Mouse (Mus musculus) midbrain, embryonic 11.5 days (tissue): ENCODE data around the gene Kpna4. TPM values are rescaled to one million over a fixed set of nuclear protein-coding genes. Genes with fewer than 3 reads are reported as not detected.

Experiments used
- ATAC-seq: fragments of 200-750 bp; cut with Nextera tagmentation; 2 replicates; pipeline ENCODE4 v1.8.0; 2017; ENCODE audit warnings: moderate TSS enrichment, moderate library complexity; ENCODE audit not compliant: low FRiP score
- DNase-seq: peaks from one replicate; pipeline ENCODE4 v3.0.0; 2015; ENCODE audit warnings: low spot score; ENCODE audit errors: missing footprints
- H3K27ac ChIP-seq: fragments of 300-500 bp; sonication (generic); 2 replicates; pipeline ENCODE4 v1.5.1; 2014; ENCODE audit warnings: low read depth, low read length
- H3K27me3 ChIP-seq: fragments of 300-500 bp; sonication (generic); 2 replicates; pipeline ENCODE4 v1.6.1; 2014; ENCODE audit warnings: mild to moderate bottlenecking, low read length, moderate library complexity, mixed read lengths; ENCODE audit not compliant: control insufficient read depth, insufficient read depth
- H3K36me3 ChIP-seq: fragments of 300-500 bp; sonication (generic); 2 replicates; pipeline ENCODE4 v1.6.1; 2014; ENCODE audit warnings: mild to moderate bottlenecking, low read length, moderate library complexity, mixed read lengths; ENCODE audit not compliant: control insufficient read depth, insufficient read depth
- H3K4me1 ChIP-seq: fragments of 300-500 bp; sonication (generic); 2 replicates; pipeline ENCODE4 v1.6.1; 2014; ENCODE audit warnings: low read length; ENCODE audit not compliant: control insufficient read depth, insufficient read depth
- H3K4me2 ChIP-seq: fragments of 300-500 bp; sonication (generic); 2 replicates; pipeline ENCODE4 v1.6.1; 2014; ENCODE audit warnings: mild to moderate bottlenecking, moderate library complexity
- H3K4me3 ChIP-seq: fragments of 300-500 bp; sonication (generic); 2 replicates; pipeline ENCODE4 v1.5.1; 2014; ENCODE audit warnings: low read depth, low read length
- H3K9ac ChIP-seq: fragments of 300-500 bp; sonication (generic); 2 replicates; pipeline ENCODE4 v1.6.1; 2014; ENCODE audit warnings: low read length
- H3K9me3 ChIP-seq: fragments of 300-500 bp; sonication (generic); 2 replicates; pipeline ENCODE4 v1.6.1; 2016; ENCODE audit warnings: low read length; ENCODE audit not compliant: control insufficient read depth
- WGBS: fragments of 180-500 bp; shearing (Covaris S2); extraction: QIAGEN DNeasy Blood & Tissue Kit; methylation state at CpG from one replicate; pipeline ENCODE4 v1.1.7; 2014; 5-methylcytosine and 5-hydroxymethylcytosine counted together
- polyA plus RNA-seq: library from polyadenylated mRNA; unstranded; fragments of >200 nt; fragmentation: Nextera tagmentation; extraction: Ambion mirVana; gene quantifications from 2 replicates; pipeline ENCODE4 v1.2.1, GENCODE M21; 2014

Kpna4 gene
- polyA plus RNA-seq, 1 experiment from 2014 or later, result 52.8 TPM

GRCm38 (mm10) chr3:69060672-69061071 lies 66.2 kb downstream of the Kpna4 start:
- H3K27me3 ChIP-seq, result no peaks in the 10 kb centered on the region
- 93% methylated on average over 4 of the region's 4 CpGs for WGBS
- H3K4me1 ChIP-seq, result no peaks in the 10 kb centered on the region
- ATAC-seq, result no peak
- DNase-seq, result no peak
- H3K9me3 ChIP-seq, result no peaks in the 10 kb centered on the region
- H3K9ac ChIP-seq, result no peak overlapping the region
- no peak overlapping the region for H3K27ac ChIP-seq
- no peaks in the 10 kb centered on the region for H3K36me3 ChIP-seq
- H3K4me2 ChIP-seq, result no peak overlapping the region
- no peak overlapping the region for H3K4me3 ChIP-seq

DNA sequence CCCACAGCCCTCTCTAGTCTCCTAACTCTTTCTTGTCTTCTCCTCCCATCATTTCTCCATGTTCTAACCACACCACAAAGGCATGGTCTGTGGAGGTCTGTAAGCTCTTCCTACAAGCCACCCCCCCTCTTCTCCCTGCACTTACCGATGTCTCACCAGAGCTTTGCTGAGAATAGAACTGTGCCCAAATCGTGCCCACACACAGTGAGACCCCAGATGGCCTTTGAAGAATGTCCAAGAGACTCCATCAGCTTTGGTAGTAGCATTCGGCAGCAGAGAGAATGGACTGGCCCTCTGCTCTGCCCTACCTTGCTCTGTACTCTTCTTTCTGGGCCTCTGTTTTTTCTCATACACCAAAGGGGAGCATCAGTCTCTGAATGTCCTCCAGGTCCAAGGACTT lies 71.0 kb downstream of the Kpna4 start:
- no peaks in the 10 kb centered on the region for H3K36me3 ChIP-seq
- no peaks in the 10 kb centered on the region for H3K9me3 ChIP-seq
- ATAC-seq, result no peak
- H3K4me2 ChIP-seq, result no peak overlapping the region
- H3K9ac ChIP-seq, result no peak overlapping the region
- 92% methylated on average over 3 of the region's 3 CpGs for WGBS
- DNase-seq, result no peak
- no peak overlapping the region for H3K27ac ChIP-seq
- H3K27me3 ChIP-seq, result no peaks in the 10 kb centered on the region
- no peak overlapping the region for H3K4me3 ChIP-seq
- H3K4me1 ChIP-seq, result no peaks in the 10 kb centered on the region

GRCm38 (mm10) chr3:69054760-69055432 lies 72.0 kb downstream of the Kpna4 start:
- no peak for DNase-seq
- Histone ChIP-seq H3K36me3 (no peaks in the 10 kb centered on the region), H3K27ac (no peak overlapping the region; the same call in 1 of the 2 replicates), H3K4me3 (no peak overlapping the region), H3K4me2 (no peak overlapping the region), H3K27me3 (no peaks in the 10 kb centered on the region), H3K9me3 (no peaks in the 10 kb centered on the region), H3K4me1 (no peaks in the 10 kb centered on the region), H3K9ac (no peak overlapping the region)
- 87% methylated on average over 7 of the region's 7 CpGs for WGBS
- 0 out of 2 replicates have a peak, but pooled peaks have one; percentile 38 for ATAC-seq

- Histone ChIP-seq H3K27ac (no peak overlapping the region), H3K36me3 (no peaks in the 10 kb centered on the region), H3K4me3 (no peak overlapping the region), H3K27me3 (no peaks in the 10 kb centered on the region), H3K4me2 (no peak overlapping the region), H3K9ac (no peak overlapping the region), H3K4me1 (no peaks in the 10 kb centered on the region), H3K9me3 (no peaks in the 10 kb centered on the region)
- 91% methylated on average over 11 of the region's 11 CpGs for WGBS
- DNase-seq (no peak), ATAC-seq (no peak)
Measured at GRCm38 (mm10) chr3:69051894-69052293, 75.0 kb downstream of the Kpna4 start.

DNA sequence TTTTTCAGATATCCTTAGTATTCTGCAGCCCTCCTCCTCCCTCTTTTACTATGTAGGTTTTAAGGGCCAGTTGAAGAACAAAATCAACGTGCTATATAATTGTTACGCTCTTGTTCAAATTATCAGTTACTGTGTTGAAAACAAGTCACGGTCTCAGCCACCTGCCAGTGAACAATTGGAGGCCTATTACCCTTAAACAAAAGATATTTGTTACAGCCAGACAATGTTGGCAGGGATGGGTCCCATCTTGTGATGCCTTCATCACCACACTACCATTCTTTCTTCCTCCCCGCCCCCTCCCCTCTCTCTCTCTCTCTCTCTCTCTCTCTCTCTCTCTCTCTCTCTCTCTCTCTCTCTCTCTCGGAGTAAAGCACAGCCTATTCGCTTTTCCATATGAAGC lies 77.9 kb downstream of the Kpna4 start:
- 74% methylated on average over 6 of the region's 6 CpGs for WGBS
- no peak overlapping the region for H3K4me3 ChIP-seq
- no peak for ATAC-seq

GRCm38 (mm10) chr3:69047684-69048083 lies 79.2 kb downstream of the Kpna4 start:
- H3K27me3 ChIP-seq, result no peaks in the 10 kb centered on the region
- H3K9me3 ChIP-seq, result no peaks in the 10 kb centered on the region
- H3K9ac ChIP-seq, result no peak overlapping the region
- no peak for ATAC-seq
- no peaks in the 10 kb centered on the region for H3K36me3 ChIP-seq
- no peak for DNase-seq
- no peak overlapping the region for H3K27ac ChIP-seq
- H3K4me1 ChIP-seq, result no peaks in the 10 kb centered on the region; the same call in 1 of the 2 replicates
- WGBS, result 77% methylated on average over 4 of the region's 4 CpGs
- H3K4me3 ChIP-seq, result no peak overlapping the region
- H3K4me2 ChIP-seq, result no peak overlapping the region

More for the DNA sequence above, 77.9 kb downstream of the Kpna4 start:
- no peaks in the 10 kb centered on the region for H3K27me3 ChIP-seq
- no peak for DNase-seq
- H3K4me2 ChIP-seq, result no peak overlapping the region
- no peaks in the 10 kb centered on the region for H3K4me1 ChIP-seq
- no peaks in the 10 kb centered on the region for H3K36me3 ChIP-seq
- H3K9me3 ChIP-seq, result no peaks in the 10 kb centered on the region
- no peak overlapping the region for H3K27ac ChIP-seq
- no peak overlapping the region for H3K9ac ChIP-seq

GRCm38 (mm10) chr3:69046509-69046908 lies 80.4 kb downstream of the Kpna4 start:
- H3K27ac ChIP-seq, result no peak overlapping the region
- 73% methylated on average over 4 of the region's 4 CpGs for WGBS

DNA sequence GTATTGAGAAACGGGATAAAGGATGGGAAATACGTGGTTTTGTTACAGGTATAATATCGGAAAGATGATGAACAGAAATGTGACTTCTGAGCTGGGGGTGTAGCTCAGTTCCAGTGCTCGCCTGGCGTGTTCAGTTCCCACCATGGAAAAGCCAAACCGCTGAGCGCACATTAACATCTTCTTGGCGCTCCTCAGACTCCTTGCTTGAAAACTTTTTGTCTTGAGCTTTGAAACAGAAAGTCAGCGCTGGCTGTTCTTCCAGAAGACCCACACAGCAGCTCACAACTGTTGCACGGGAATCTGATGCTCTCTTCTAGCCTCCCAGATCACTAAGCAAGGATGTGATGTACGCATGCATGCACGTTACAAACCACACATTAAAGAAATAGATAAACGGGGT lies 81.2 kb downstream of the Kpna4 start:
- Histone ChIP-seq H3K4me3 (peak overlapping the region; percentile 92; the same call in 1 of the 2 replicates), H3K4me2 (peak overlapping the region; percentile 62), H3K36me3 (peaks cover 3% of the 10 kb centered on the region; the same call in 1 of the 2 replicates), H3K27ac (no peak overlapping the region), H3K9me3 (no peaks in the 10 kb centered on the region), H3K4me1 (peaks cover 7% of the 10 kb centered on the region), H3K27me3 (no peaks in the 10 kb centered on the region), H3K9ac (peak overlapping the region; percentile 99)
- DNase-seq, result peak; percentile 91
- 21% methylated on average over 13 of the region's 13 CpGs for WGBS
- no peak for ATAC-seq

More at GRCm38 (mm10) chr3:69046509-69046908, 80.4 kb downstream of the Kpna4 start:
- Histone ChIP-seq H3K36me3 (peaks cover 3% of the 10 kb centered on the region; the same call in 1 of the 2 replicates), H3K9ac (no peak overlapping the region), H3K27me3 (no peaks in the 10 kb centered on the region), H3K4me1 (peaks cover 4% of the 10 kb centered on the region), H3K9me3 (no peaks in the 10 kb centered on the region), H3K4me3 (no peak overlapping the region), H3K4me2 (no peak overlapping the region)
- DNase-seq (no peak), ATAC-seq (no peak)

DNA sequence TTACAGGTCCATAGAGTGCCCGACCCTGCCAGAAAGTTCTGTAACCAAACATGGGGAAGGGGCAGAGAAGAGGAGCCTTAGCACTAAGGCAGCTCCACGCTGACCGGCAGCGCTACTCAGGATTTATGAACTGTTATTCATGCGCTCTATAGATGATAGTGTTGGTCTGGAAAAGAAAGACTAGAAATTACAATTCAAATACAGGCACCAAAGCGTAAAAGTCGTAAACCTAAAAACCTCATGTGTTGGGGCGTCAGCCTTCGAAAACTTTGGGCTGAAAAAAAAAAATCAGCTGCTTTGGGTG lies 81.6 kb downstream of the Kpna4 start:
- peak overlapping the region; percentile 89 for H3K27ac ChIP-seq
- peak overlapping the region; percentile 99 for H3K9ac ChIP-seq
- no peak for DNase-seq
- no peak for ATAC-seq
- peaks cover 3% of the 10 kb centered on the region; the same call in 1 of the 2 replicates for H3K36me3 ChIP-seq
- 10% methylated on average over 9 of the region's 9 CpGs for WGBS
- H3K4me3 ChIP-seq, result peak overlapping the region; percentile 92
- no peaks in the 10 kb centered on the region for H3K9me3 ChIP-seq
- H3K4me1 ChIP-seq, result peaks cover 7% of the 10 kb centered on the region
- H3K4me2 ChIP-seq, result peak overlapping the region; percentile 62
- H3K27me3 ChIP-seq, result no peaks in the 10 kb centered on the region
